Mouse (Mus musculus) erythroblast, embryonic 14.5 days (primary cell): ENCODE results near the gene Rtl8b. TPM values are rescaled to one million over a fixed set of nuclear protein-coding genes. Genes with fewer than 3 reads are reported as not detected.
"Not testable (repeated sequence)": the region's sequence is repeated elsewhere in the genome, so short reads cannot be mapped to it uniquely, and the experiment has no call there.

Experiments used
- H3K27me3 ChIP-seq: 2 replicates; pipeline ENCODE4 v1.6.1; 2012; ENCODE audit warnings: inconsistent platforms; ENCODE audit not compliant: control insufficient read depth
- H3K36me3 ChIP-seq: 2 replicates; pipeline ENCODE4 v1.6.1; 2012; ENCODE audit warnings: mild to moderate bottlenecking, inconsistent platforms; ENCODE audit not compliant: control insufficient read depth
- H3K4me1 ChIP-seq: 2 replicates; pipeline ENCODE4 v1.6.1; 2012; ENCODE audit warnings: inconsistent platforms; ENCODE audit not compliant: control insufficient read depth
- H3K4me3 ChIP-seq: replicated peaks from 2 replicates; pipeline ENCODE3; 2012; ENCODE audit warnings: moderate library complexity, mild to moderate bottlenecking, inconsistent platforms
- H3K9me3 ChIP-seq: 2 replicates; pipeline ENCODE4 v1.6.1; 2012; ENCODE audit warnings: low read length, inconsistent platforms, mixed read lengths; ENCODE audit not compliant: control insufficient read depth
- GATA1 ChIP-seq: IDR thresholded peaks from 2 replicates; pipeline ENCODE4 v1.6.1; 2012; ENCODE audit warnings: low read length, inconsistent platforms, mixed read lengths
- TAL1 ChIP-seq: IDR thresholded peaks from 3 replicates; pipeline ENCODE4 v1.6.1; 2012; ENCODE audit warnings: low read length, inconsistent platforms, mixed read lengths
- polyA plus RNA-seq: library from polyadenylated mRNA; stranded (reverse); fragments of >175 nt; gene quantifications from 2 replicates; pipeline ENCODE4 v1.2.3, GENCODE M21; 2012

Rtl8b gene
- polyA plus RNA-seq, 1 experiment = 0.20 TPM

- not testable (repeated sequence) for H3K4me1 ChIP-seq, H3K9me3 ChIP-seq, H3K27me3 ChIP-seq, H3K36me3 ChIP-seq, H3K4me3 ChIP-seq
Observed at GRCm38 (mm10) chrX:53652917-53653316, 17.3 kb downstream of the Rtl8b start.

DNA sequence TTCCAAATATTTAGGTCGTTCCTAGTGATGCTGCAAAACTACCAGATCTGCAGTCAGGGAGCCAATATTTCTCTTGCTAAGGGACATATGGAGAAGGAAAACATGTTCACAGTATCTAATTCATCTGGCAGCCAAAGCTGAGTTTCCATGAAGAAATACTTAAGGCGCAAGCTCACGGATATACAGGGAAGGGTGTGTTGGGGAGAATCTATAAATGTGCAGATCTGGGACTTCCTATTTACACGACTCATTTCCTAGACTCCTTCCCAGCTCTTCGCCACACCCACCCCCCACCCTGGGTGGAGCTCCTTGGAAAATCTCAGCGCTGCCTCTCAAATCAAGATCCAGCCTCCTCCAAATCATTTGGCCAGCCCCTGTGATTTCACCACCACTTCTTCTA lies 24.3 kb downstream of the Rtl8b start:
- Histone ChIP-seq H3K36me3 (no peaks in the 10 kb centered on the region), H3K27me3 (no peaks in the 10 kb centered on the region), H3K4me1 (no peaks in the 10 kb centered on the region), H3K9me3 (no peaks in the 10 kb centered on the region), H3K4me3 (no peak overlapping the region)
- TF ChIP-seq TAL1 (no peak), GATA1 (no peak)

GRCm38 (mm10) chrX:53642980-53643961 lies 26.9 kb downstream of the Rtl8b start, which contains the start of gene Rtl8a:
Gene Rtl8a, minus strand, starts transcription at chrX:53643682.
- peak within 1 kb of the TSS; percentile 48 for H3K4me3 ChIP-seq
- H3K4me1 ChIP-seq, H3K27me3 ChIP-seq, H3K9me3 ChIP-seq, H3K36me3 ChIP-seq: not testable (repeated sequence)

DNA sequence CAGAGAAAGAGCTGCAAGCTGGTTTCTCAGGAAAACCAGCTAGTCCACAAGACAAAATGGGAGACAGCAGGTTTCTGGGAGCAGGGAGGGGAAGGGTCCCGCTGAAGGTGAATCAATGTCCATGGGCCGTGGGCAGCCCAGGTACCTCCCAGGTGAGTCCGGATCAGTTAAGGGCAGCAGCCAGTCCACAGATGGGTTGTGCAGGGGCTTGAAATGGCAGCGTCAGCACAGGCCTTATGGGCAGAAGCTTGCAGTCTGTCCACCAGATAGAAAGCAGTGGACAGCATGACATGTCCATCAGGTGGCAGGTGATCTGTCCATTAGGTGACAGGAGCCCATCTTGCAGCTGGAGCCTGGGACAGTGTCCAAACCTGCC lies 27.6 kb downstream of the Rtl8b start:
- H3K4me1 ChIP-seq, H3K36me3 ChIP-seq, H3K9me3 ChIP-seq, H3K27me3 ChIP-seq, H3K4me3 ChIP-seq: not testable (repeated sequence)

DNA sequence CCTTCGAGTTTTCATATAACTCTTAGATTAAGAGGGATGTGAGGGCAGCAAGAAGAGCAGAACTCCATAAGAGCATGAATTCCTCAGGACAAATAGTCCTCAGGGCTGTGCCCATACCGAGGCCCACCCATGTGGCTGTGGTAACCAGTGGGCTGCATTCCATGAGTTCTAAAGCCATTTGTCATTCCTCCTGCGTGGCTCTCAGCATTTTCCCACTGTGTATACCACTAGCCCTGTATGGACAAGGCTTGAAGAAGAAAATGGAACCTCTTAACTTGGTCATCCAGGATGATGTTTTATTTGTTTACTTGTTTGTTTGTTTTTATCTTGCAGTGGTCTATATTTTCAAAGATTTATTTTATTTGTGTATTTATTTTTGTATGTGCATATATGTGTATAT lies 32.1 kb downstream of the Rtl8b start:
- H3K4me1 ChIP-seq, H3K36me3 ChIP-seq, H3K9me3 ChIP-seq, H3K4me3 ChIP-seq, H3K27me3 ChIP-seq: not testable (repeated sequence)

Other genes with a start within 250 kb of the Rtl8b start
- gene Etd, start 235.5 kb downstream of the Rtl8b start, polyA plus RNA-seq = not detected in 2 replicates
- gene Rtl8c, start 62.4 kb downstream of the Rtl8b start, polyA plus RNA-seq = not detected in 2 replicates
- not detected in 2 replicates for gene Gm14597, start 61.4 kb downstream of the Rtl8b start, polyA plus RNA-seq
- gene Rtl8a, start 26.7 kb downstream of the Rtl8b start, polyA plus RNA-seq = 0.17 and 0.52 TPM in 2 replicates
- gene 4930502E18Rik, start 54.4 kb upstream of the Rtl8b start, polyA plus RNA-seq = not detected in 2 replicates
- not detected in 2 replicates for gene 1700013H16Rik, start 87.4 kb upstream of the Rtl8b start, polyA plus RNA-seq
- not detected in 2 replicates for gene Zfp36l3, start 106.0 kb upstream of the Rtl8b start, polyA plus RNA-seq
- gene Xlr, start 127.3 kb upstream of the Rtl8b start, polyA plus RNA-seq = not detected in 2 replicates